Mouse (Mus musculus) megakaryocyte-erythroid progenitor cell, adult 5-6 weeks (primary cell): ENCODE measurements around the gene Shoc2. TPM values are rescaled to one million over a fixed set of nuclear protein-coding genes. Genes with fewer than 3 reads are reported as not detected.
"Not testable (repeated sequence)": the region's sequence is repeated elsewhere in the genome, so short reads cannot be mapped to it uniquely, and the experiment has no call there.

Experiments
- ATAC-seq: replicated peaks from 2 replicates; pipeline ENCODE4 v1.8.0; 2016; ENCODE audit warnings: mild to moderate bottlenecking, inconsistent platforms; ENCODE audit not compliant: severe bottlenecking, poor library complexity, low FRiP score, low TSS enrichment
- total RNA-seq, 2 experiments: library from RNA; stranded (forward) in 1 of 2; stranded (reverse) in 1 of 2; fragments of 200-1000, 215-1000 nt in 1 of 2; fragments of >200 nt in 1 of 2; fragmentation: Nextera tagmentation in 1 of 2; gene quantifications; 2 replicates each; pipeline ENCODE4 v1.2.3; 2014 to 2017

Gene Shoc2
- total RNA-seq, 2 experiments from 2014 or later = 36.7 to 66.8 TPM

DNA sequence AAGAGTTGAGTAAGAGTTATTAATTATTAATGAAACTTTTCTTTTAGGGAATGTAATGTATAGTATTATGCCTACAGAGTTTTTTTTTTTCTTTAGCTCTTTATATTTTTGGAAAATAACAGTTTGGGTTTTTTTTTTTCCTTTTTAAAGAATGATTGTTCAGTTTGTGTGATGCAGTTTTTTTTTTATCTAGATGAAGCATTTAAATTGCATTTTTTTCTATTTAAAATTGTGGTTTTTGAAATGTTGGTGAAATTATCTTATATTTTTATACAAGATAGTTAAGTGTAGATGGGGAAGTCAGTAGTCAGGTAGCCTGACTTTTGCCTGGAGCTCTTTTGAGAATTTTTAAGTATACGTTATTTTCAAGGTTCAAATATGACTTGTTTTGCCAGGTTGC, 17.4 kb upstream of the Shoc2 start:
- no peak for ATAC-seq

DNA sequence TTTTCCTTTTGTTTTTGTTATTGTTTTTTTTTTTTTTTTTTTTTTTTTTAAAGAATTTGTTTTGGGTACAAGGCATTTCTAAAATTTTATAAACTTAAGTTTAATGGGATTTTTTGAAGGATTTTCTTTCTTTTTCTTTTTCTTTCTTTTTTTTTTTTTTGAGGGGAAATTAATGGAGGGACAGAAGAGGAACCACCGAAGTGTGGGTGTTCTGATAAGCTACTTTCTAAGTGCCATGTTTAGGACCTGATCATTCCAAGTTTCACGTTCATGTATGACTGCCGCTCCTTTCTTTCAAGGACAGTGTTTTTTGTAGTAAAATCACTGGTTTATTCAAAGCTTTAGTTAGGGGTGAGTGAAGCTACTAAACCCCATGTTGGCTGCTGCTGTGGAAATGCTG, 14.9 kb upstream of the Shoc2 start:
- no peak for ATAC-seq

DNA sequence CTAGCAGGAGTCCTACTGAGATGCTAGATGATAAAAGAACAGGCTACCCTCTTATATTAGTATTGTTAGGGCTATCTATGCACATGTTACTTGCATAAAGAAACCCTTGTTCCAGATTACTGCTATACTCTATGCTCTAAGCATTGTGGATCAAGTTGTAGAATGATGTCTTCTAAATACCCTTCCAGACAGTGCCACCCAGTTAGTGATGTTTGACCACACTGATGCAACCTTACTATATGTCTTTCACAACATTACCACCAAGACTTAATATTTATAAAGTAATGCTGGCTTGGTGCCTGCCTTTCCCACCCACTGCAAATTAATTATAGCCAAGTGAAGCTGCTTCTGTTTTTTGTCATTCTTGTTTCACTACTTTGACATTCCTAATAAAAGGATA, 11.1 kb upstream of the Shoc2 start:
- no peak for ATAC-seq

DNA sequence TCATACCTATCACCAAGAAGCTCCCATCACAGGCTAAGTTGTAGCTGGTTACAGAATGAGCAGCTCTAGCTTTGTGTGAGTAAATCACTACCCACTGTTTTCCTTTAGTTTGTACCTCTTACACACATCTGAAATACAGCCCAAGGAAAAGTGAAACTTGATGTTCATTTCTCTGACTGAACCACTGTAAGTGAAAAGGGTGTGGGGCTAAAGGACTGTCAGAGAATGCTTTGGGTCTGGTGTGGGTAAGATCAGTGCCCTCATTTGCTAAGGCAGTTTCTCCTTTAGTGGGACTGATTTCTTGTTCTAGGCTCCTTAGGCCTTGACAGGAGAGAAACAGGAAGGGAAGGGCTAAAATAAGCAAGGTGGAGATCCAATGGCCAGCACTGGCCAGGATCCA, 10.1 kb upstream of the Shoc2 start:
- no peak for ATAC-seq

DNA sequence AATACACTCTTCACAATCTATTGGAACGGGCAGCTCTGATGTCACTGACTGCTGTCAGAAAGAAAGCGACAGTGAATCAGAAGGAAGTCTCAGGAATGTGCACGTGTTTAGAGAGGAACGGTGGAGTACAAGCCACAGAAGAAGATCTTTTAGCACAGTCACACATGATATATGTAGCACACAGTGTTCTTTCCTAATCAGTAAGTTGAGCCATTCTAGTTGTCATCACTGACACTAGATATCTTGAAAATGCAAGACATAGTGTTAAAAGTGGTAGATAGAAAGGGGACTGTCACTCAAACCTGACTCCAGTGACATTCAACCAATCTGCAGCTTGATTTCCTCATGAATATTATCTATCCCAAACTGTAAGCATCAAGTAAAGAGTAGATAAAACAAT, 4.6 kb upstream of the Shoc2 start:
- ATAC-seq = peak; percentile 13

DNA sequence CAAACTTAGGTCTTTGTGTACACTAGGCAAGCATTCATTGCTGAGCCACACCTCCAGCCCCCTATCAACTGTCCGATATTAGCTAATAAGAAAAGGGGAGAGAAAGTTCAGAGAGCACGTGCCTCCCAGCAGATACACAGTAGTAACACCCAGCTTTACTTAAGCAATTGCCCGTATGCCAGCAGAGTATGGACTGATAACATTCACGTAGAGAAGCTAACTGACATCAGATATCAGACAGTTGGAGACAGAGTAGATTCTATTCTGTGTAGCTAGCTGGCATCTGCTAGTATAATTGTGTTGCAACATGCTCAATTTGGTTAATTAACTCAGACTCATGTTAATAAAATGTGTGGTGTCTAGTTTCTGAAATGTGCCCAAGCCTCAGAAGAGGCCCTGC, 3.0 kb upstream of the Shoc2 start:
- ATAC-seq = peak; percentile 22

DNA sequence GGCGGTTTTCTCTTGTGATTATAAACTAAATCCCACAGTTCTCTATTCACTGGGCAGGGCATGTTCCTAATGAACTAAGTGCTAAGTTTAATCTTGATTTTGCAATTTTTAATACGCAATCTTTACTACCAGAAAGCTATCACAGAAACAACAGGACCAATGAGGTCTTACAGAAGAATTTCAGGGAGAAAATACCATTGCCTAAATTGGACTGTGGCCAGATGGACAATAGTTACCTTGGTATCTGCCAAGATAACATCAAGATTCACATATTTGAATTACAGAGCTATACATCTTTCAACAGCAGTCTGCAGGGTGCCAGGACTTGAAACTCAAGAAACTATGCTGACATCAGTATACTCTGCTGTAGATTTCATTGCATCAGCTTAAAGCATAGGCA, 1.8 kb upstream of the Shoc2 start:
- no peak for ATAC-seq

DNA sequence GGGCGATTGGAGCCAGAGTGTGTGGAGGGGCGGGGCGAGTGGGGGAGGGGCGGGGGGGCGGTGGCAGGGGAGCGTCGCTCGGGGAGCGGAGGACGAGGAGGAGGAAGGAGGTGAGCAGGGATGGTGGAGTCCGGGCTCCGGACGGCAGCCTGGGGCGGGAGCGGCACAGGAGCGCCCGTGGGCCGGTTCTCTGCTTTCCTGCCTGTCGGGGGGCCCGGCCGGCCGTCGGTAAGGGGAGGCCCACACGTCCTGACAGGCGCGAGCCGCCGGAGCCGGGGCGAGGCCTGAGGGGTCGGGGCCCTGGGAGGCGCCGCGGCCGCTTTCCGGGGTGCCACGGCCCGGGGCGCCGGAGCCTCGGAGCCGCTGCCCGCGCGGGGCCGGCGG, 672 bp downstream of the Shoc2 start:
- ATAC-seq = no peak

DNA sequence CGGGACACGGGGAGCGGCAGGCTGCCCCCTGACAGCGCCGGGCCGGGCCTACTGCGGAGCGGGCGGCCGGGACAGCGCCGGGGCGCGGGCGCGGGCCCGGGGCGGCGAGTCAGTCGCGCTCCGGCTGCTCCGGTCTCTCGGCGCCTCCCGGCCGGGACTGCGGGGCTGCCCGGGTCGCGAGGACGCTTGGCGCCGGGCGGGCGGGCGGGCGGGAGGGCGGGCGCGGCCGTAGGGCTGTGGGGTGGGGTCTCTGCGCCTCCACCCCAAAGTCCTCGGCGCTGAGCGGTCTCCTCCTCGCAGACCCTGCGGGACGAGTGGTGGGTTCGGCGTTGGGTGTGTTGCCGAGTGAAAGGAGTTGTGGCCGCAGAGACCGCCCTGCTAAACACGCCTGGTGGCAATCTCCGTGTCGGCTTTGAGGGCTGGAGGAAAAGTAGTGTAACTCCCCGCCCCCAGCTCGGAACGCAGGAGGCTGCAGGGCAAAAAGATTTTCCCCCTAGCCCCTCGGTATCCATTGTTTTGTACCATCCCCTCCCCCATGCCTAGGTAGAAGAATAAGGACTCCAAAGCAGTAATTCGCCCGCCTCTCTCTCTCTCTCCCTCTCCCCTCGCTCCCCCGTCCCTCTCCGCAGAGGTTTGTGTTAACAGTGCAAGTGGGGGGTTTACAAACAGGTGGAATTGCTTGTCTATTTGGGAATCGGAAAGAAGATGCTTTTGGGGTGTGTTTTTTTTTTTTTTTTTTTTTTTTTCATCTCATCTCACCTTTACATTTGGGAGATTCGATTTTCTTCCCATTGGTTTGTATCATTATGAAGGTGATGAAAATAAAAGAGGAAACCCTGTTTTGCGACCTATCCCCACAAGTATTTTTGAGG, 1.3 kb downstream of the Shoc2 start:
- no peak for ATAC-seq

DNA sequence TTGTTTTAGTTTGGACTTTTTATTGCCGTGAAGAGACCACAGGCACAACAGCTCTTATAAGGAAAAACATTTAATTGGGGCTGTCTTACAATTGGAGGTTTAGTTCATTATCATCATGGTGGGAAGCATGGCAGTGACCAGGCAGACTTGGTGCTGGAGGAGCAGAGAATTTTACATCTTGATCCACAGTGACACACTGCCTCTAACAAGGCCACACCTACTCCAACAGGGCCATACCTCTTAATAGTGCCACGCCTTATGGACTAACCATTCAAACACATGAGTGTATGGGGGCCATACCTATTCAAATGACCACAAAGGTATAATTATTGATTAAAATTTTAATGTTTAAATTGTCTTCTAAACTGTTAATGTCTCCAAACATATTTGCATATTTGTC, 13.4 kb downstream of the Shoc2 start:
- no peak for ATAC-seq

DNA sequence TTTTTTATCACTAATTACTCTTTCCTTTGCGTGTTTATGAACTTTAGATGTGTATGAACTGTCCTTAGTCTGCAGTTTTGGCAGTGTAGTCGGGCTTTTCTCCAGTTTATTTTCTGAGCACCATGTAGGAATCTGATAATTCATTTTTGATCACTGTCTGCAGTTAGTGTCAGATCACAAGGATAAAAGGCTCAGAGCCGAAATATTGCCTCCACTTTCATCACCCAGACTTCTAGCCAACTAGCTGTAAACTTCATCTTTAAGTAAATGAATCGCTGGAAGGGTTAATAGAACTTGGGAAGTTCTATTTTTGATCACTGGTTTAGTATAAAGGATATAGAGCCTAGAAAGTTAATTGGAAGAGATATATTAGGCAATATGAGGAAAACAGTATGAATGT, 18.4 kb downstream of the Shoc2 start:
- ATAC-seq = no peak

DNA sequence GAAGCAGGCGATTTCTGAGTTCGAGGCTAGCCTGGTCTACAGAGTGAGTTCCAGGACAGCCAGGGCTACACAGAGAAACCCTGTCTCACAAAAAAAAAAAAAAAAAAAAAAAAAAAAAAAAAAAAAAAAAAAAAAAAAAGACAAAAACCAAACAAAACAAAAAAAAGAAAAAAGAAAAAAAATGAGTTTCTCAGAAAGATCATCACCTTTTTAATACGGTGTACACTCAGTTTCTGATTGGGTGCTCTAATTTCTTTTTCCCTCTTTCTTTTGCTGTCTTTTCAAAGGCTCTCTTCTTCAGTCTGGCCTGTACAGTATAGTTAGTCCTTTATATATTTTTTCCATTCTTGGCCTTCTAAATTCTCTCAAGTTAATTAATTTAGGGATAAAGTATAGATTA, 20.2 kb downstream of the Shoc2 start:
- ATAC-seq = not testable (repeated sequence)

DNA sequence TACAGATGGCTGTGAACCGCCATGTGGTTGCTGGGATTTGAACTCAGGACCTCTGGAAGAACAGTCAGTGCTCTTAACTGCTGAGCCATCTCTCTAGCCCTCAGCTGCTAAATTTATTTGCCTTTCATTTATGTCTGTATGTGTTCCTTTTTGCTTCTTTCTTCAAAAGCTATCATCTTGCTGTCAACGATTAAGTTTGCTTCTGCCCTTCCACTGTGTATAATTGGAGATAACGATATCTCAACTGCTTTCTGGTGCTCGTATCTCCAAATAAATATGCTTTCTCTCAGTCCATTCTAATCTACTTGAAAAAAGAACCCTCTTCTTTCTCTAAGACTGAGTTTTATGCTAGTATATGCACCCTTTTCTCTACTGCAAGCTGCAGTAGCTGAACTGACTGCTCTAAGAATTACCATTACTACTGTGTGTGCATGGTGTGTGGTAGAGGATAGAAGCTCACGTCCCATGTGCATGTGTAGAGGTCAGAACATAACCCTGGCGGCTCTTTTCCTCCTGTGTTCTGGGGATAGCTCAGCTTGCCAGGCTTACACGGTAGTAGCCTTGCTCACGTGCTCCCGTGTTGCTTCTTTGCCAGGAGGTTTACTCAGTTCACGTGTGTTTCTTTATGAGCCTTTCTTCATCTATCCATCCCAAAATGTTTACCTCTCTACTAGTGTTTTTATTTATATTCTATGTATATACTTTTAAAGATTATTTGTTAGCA, 21.0 kb downstream of the Shoc2 start:
- peak; percentile 92 for ATAC-seq

DNA sequence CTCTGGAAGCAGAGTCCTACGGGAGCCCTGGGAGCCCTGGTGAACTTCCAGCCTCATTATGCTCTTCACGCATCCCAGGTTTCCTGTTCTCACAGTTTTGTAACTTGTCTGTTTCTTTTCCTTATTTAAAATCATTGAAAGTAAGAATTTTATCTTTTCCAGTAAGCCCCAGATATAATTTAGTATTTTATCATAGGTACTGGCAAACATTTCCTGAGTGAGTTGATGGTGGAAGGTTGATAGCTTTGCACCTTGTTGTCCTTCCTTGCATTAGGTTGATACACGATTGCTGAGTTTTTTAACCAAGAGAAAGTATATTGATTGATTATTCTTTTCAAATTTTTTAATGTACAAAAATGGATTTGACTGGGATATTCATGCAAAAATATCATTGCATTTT, 25.1 kb downstream of the Shoc2 start:
- ATAC-seq = no peak

DNA sequence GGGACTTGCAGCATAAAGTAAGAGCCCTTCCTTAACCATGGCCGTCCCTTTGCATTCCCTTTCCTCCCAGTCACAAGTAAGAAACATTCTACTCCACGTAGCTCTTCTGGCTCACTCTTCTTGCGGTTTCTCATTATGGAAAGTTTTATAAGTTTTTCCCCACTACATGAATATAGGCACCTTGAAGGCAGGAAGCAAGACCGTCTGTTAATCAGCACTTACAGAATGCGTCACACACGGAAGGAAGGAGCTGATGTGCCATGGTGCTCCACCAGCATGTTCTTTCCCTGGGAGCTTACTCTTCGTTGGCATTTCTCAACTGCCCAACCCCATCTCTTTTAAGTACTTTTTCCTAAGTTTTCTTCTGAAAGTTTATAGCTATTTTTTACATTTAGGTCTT, 27.8 kb downstream of the Shoc2 start:
- ATAC-seq = peak; percentile 74; the same call in 1 of the 2 replicates

DNA sequence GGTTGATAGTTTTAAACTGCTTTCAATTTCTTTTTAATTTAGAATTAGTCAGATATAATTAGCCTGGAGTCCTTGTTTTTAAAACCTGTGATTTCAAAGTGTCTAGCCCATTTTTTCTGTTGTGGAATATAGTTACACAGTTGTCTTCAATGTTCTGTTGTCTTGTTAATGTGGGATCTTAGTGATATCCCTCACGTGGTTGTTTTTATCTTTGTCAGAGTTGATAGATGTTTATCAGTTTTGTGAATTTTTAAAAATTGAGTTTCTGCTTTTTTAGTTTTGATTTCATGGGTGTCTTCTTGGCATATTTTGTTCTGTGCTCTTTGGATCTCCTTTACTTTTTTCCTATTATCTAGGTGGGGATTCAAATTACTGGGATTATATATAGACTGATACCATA, 29.6 kb downstream of the Shoc2 start:
- no peak for ATAC-seq

DNA sequence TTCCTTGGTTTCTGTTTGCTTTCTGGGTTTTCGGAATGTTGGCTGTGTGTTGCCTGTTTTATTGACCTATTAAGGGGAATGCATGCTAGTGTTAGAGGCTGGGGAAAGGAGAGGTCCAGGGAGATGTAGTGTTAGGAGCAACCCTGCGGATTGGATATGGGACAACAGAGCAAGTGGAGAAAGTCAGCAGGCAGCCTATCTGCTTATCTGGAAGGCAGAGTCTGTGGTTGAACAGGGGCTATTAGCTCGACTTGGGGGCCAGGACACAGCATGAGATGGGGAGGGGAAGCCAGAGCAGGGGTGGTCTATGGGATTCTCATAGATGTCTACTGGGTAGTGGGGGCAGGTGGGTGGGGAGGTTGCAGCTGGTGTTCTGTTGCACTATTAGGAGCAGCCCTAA, 37.9 kb downstream of the Shoc2 start:
- ATAC-seq = peak; percentile 87

DNA sequence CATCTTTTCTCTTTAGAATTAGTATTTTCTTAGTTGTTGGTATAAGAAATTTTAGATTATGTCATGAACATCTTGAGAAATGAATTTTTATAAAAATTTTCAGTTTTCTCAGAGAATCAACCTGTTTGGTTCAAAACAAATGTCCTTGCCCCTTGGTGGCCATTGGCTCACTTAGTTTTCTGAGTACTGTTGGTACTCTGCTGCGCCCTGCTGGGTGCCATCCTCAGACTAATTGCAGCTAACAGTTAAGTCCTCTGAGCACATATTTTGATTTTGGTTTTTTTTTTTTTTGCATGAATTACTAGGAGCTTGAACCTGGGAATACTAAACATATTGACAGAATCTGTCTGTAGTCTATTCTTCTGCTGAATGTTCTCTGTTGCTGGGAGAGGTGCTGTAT, 39.2 kb downstream of the Shoc2 start:
- peak; percentile 71 for ATAC-seq

DNA sequence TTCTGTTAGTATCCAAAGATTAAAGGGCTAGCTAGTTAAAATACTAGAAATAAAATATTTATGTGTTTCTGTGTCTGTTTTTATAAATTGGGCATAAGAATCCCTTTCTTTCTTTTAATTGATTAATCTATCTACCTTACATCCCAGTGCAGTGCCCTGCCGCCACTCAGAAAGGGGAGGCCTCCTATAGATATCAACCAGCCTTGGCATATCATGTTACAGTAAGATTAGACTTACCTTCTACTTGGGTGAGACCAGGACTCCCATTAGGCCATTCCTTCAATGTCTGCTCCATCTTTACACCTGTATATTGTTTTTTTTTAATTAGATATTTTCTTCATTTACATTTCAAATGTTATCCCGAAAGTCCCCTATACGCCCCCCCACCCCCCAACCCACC, 40.5 kb downstream of the Shoc2 start:
- no peak for ATAC-seq

DNA sequence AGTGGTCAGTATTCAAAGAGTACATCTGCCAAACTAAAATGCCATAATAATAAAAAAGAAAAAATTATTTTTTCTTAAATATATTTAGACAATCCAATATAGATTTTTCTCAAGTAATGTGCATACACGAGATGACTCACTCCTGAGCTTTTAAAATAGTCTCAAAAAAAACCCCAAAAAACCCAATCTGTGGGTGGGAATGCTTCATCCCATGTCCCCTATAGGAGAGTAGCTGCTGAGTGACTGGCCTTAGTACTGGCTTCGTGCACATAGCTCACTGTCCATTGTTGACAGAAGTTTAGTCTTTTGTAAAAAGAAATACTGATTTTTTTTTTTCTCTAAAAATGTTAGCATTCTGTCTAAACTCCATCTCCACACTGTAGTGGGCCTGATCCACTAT, 46.4 kb downstream of the Shoc2 start:
- no peak for ATAC-seq

DNA sequence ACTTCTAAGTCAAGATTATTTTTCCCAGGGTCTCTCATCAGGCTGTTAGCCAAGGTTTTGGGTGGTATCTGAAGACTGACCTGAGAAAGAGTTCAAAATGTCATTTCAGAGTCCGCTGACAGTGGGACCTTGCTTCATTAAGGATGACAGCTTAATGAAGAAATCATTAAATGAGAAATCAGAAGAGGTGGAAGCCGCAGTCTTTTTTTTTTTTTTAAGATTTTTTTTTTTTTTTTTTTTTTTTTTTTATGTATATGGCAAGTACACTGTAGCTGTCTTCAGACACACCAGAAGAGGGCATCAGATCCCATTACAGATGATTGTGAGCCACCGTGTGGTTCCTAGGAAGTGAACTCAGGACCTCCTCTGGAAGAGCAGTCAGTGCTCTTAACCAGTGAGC, 49.8 kb downstream of the Shoc2 start:
- no peak for ATAC-seq
